10 mouse cellular contexts compared by ENCODE assay signal in the genomic region with DNA sequence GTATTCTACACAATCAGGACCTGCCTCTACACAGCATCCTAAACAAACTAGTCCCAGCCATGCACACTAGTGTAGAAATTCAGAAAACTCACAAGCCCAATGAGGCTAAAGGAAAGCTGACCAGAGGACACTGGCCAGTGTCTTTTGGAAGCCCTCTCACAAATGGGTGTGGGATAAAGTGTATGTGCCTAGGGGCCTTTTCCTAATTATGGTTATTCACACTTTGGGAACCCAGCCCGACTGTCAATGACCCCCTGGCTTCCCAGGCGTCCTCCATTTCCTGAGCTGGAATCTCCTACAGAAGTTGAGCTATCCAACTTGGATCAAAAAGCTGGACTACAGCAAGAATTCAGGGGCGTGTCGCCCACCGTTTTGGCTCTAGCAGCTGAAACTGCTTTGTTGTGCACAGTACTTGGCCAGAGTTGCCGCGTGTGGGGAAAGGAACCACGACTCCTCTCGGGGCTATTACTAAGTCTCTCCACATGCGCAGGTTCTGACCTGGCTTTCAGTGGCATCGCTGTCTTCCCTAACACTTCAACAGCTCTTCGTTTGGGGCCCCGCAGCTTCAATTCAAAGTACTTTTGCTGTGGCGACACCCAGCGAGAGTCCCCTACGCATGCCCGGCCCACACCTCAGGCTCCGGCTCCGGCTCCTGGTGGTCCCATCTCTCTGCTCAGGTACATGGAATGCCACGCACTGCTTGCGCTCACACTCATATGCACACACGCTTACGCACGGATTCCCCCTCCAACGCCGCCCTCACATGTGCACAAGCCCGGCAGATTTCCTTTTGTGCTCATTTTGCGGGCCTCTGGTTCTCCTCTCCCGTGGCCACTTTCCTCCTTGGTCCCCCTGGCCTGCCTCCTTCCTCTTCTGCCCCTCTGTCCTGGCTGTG. TPM values are rescaled to one million over a fixed set of nuclear protein-coding genes. Genes with fewer than 3 reads are reported as not detected.
DNase-seq lines count a peak whose midpoint lies in the region; ATAC-seq and TF ChIP-seq lines count a peak whose summit lies in the region.
"Had no signal": no experiment of that assay in that cellular context is flagged by ENCODE, and none has a peak within 500 bp of the region (broad histone marks: within the 10 kb centered on the region; RNA-seq: fewer than 3 reads in every experiment).

No protein-coding gene starts in this region.

- H3K9me3 ChIP-seq in hindbrain, embryonic 16.5 days (ENCODE audit: control insufficient read depth, low read length) = no peaks in the 10 kb centered on the region
- no peaks in the 10 kb centered on the region for H3K9me3 ChIP-seq in neural tube, embryonic 13.5 days

- no peak for TF ChIP-seq POLR2A in cortical plate, adult 2 months (IDR thresholded peaks at IDR 0.05; ENCODE audit: extremely low read depth, insufficient read depth, low read length)

- peak overlapping the region; percentile 39 for H3K4me3 ChIP-seq in left cerebral cortex, adult 2 months
- H3K4me3 ChIP-seq in cortical plate, adult 2 months (ENCODE audit: insufficient read depth, low read length) = peak overlapping the region; percentile 15
- peak overlapping the region; percentile 47 for H3K4me3 ChIP-seq in hindbrain, embryonic 16.5 days (ENCODE audit: low read length)
- peak overlapping the region; percentile 41 for H3K4me3 ChIP-seq in neural tube, embryonic 13.5 days

- DNase-seq in left cerebral cortex, adult 2 months (ENCODE audit: extremely low spot score in 1 of 2, low spot score in 2 of 2) = no peak
- no peak for DNase-seq in left cerebral cortex, postnatal 14 days (ENCODE audit: low spot score in 2 of 2)
- no peak for DNase-seq in spleen, adult 12 weeks (ENCODE audit: low spot score)
- DNase-seq in spleen, postnatal 10 days (ENCODE audit: low spot score in 2 of 2) = no peak
- DNase-seq: kidney, adult 11 months had no signal

- intact Hi-C loops in left cerebral cortex, adult 2 months (cut with DNase I) = loop anchor here (1.0 kb wide), 1 partner anchor 44 kb away; no protein-coding TSS in a partner anchor
- intact Hi-C loops in left cerebral cortex, postnatal 14 days (cut with DNase I) = loop anchor here (5.0 kb wide), 2 partner anchors 43 to 223 kb away; no protein-coding TSS in a partner anchor

- ATAC-seq in hindbrain, embryonic 16.5 days = no peak
- ATAC-seq in neural tube, embryonic 13.5 days (ENCODE audit: low read depth) = 0 out of 2 replicates have a peak, but pooled peaks have one; percentile 4
- no peak for ATAC-seq in megakaryocyte, adult 5-6 weeks (ENCODE audit: poor library complexity, severe bottlenecking)
- ATAC-seq: Patski had no signal

- no peak for TF ChIP-seq CTCF in left cerebral cortex, adult 2 months (IDR thresholded peaks at IDR 0.05)
- no peak for TF ChIP-seq CTCF in cortical plate, adult 2 months (IDR thresholded peaks at IDR 0.05; ENCODE audit: extremely low read depth, insufficient read depth, low read length)

- peak overlapping the region; percentile 63 for H3K4me2 ChIP-seq in hindbrain, embryonic 16.5 days (ENCODE audit: low read length)
- peak overlapping the region; percentile 69 for H3K4me2 ChIP-seq in neural tube, embryonic 13.5 days

- 2% methylated on average over 29 of the region's 29 CpGs for WGBS in hindbrain, embryonic 16.5 days
- WGBS in neural tube, embryonic 13.5 days = 4% methylated on average over 29 of the region's 29 CpGs

- H3K27ac ChIP-seq in left cerebral cortex, adult 2 months = peak overlapping the region; percentile 41; the same call in 1 of the 2 replicates
- peak overlapping the region; percentile 28; the same call in 1 of the 2 replicates for H3K27ac ChIP-seq in cortical plate, adult 2 months (ENCODE audit: insufficient read depth, low read length)
- H3K27ac ChIP-seq in hindbrain, embryonic 16.5 days (ENCODE audit: low read depth, low read length) = peak overlapping the region; percentile 85
- peak overlapping the region; percentile 78; the same call in 1 of the 2 replicates for H3K27ac ChIP-seq in neural tube, embryonic 13.5 days (replicated peaks)

- H3K27me3 ChIP-seq in hindbrain, embryonic 16.5 days (replicated peaks; ENCODE audit: control insufficient read depth, insufficient read depth, low read length) = peaks cover 25% of the 10 kb centered on the region
- peaks cover 98% of the 10 kb centered on the region for H3K27me3 ChIP-seq in neural tube, embryonic 13.5 days
- H3K27me3 ChIP-seq: Patski had no signal

- H3K36me3 ChIP-seq in hindbrain, embryonic 16.5 days (ENCODE audit: control insufficient read depth, insufficient read depth, low read length) = no peaks in the 10 kb centered on the region
- H3K36me3 ChIP-seq in neural tube, embryonic 13.5 days = no peaks in the 10 kb centered on the region

- H3K9ac ChIP-seq in hindbrain, embryonic 16.5 days (ENCODE audit: low read depth, low read length) = peak overlapping the region; percentile 69
- peak overlapping the region; percentile 64 for H3K9ac ChIP-seq in neural tube, embryonic 13.5 days

- H3K4me1 ChIP-seq in cortical plate, adult 2 months (ENCODE audit: control insufficient read depth, insufficient read depth, low read length) = no peaks in the 10 kb centered on the region
- H3K4me1 ChIP-seq in hindbrain, embryonic 16.5 days (ENCODE audit: control insufficient read depth, insufficient read depth, low read depth, low read length) = peaks cover 31% of the 10 kb centered on the region
- H3K4me1 ChIP-seq in neural tube, embryonic 13.5 days (replicated peaks) = peaks cover 47% of the 10 kb centered on the region

RNA-seq across cellular contexts. Expression of a gene that starts 1.1 kb away (rescaled TPM):
- under 1 TPM; 0.28 to 0.34 TPM for total RNA-seq in left cerebral cortex, adult 2 months (2021)
- total RNA-seq in left cerebral cortex, postnatal 14 days (2021) = under 1 TPM in 1 of 2 experiments, not detected in 1; 0.18 TPM
- polyA plus RNA-seq in cortical plate, adult 2 months (2012; rRNA removed) = 0.13 and 0.17 TPM in 2 replicates
- polyA plus RNA-seq in hindbrain, embryonic 16.5 days (2015; fragmentation: Nextera tagmentation; extraction: Ambion mirVana) = 1.8 and 2.1 TPM in 2 replicates
- 0.46 and 0.62 TPM in 2 replicates for polyA plus RNA-seq in neural tube, embryonic 13.5 days (2015; fragmentation: Nextera tagmentation; extraction: Ambion mirVana)
- total RNA-seq in megakaryocyte, adult 5-6 weeks (2015) = not detected in 2 replicates
- not detected in 2 replicates for total RNA-seq in megakaryocyte, adult 5-6 weeks (2017)
- polyA plus RNA-seq: Patski had no signal

RNA-seq across cellular contexts. Expression of a gene that starts 15.6 kb away (rescaled TPM):
- total RNA-seq in left cerebral cortex, adult 2 months (2021) = 1 to 10 TPM; 4.1 to 4.8 TPM
- total RNA-seq in left cerebral cortex, postnatal 14 days (2021) = 1 to 10 TPM; 3.2 to 4.7 TPM
- polyA plus RNA-seq in cortical plate, adult 2 months (2012; rRNA removed) = 2.8 and 3.3 TPM in 2 replicates
- 14.9 and 15.2 TPM in 2 replicates for polyA plus RNA-seq in hindbrain, embryonic 16.5 days (2015; fragmentation: Nextera tagmentation; extraction: Ambion mirVana)
- polyA plus RNA-seq in neural tube, embryonic 13.5 days (2015; fragmentation: Nextera tagmentation; extraction: Ambion mirVana) = 8.4 and 8.6 TPM in 2 replicates
- total RNA-seq in megakaryocyte, adult 5-6 weeks (2015) = not detected in 2 replicates
- not detected in 2 replicates for total RNA-seq in megakaryocyte, adult 5-6 weeks (2017)

RNA-seq across cellular contexts. Expression of a gene that starts 25.4 kb away (rescaled TPM):
- total RNA-seq in left cerebral cortex, adult 2 months (2021) = 10 to 100 TPM; 17.4 to 18.3 TPM
- total RNA-seq in left cerebral cortex, postnatal 14 days (2021) = 10 to 100 TPM; 20.1 to 22.1 TPM
- 11.1 and 11.9 TPM in 2 replicates for polyA plus RNA-seq in cortical plate, adult 2 months (2012; rRNA removed)
- polyA plus RNA-seq in hindbrain, embryonic 16.5 days (2015; fragmentation: Nextera tagmentation; extraction: Ambion mirVana) = 7.3 and 7.8 TPM in 2 replicates
- 8.2 and 10.2 TPM in 2 replicates for polyA plus RNA-seq in neural tube, embryonic 13.5 days (2015; fragmentation: Nextera tagmentation; extraction: Ambion mirVana)
- not detected in 2 replicates for total RNA-seq in megakaryocyte, adult 5-6 weeks (2015)
- total RNA-seq in megakaryocyte, adult 5-6 weeks (2017) = not detected in 2 replicates

RNA-seq across cellular contexts. Expression of a gene that starts 40.5 kb away (rescaled TPM):
- total RNA-seq in left cerebral cortex, adult 2 months (2021) = not detected
- under 1 TPM in 1 of 2 experiments, not detected in 1; 0.31 TPM for total RNA-seq in left cerebral cortex, postnatal 14 days (2021)
- polyA plus RNA-seq in cortical plate, adult 2 months (2012; rRNA removed) = 0.08 TPM in 1 of 2 replicates, not detected in the other
- 0.80 and 0.84 TPM in 2 replicates for polyA plus RNA-seq in hindbrain, embryonic 16.5 days (2015; fragmentation: Nextera tagmentation; extraction: Ambion mirVana)
- 0.19 and 0.29 TPM in 2 replicates for polyA plus RNA-seq in neural tube, embryonic 13.5 days (2015; fragmentation: Nextera tagmentation; extraction: Ambion mirVana)
- total RNA-seq in megakaryocyte, adult 5-6 weeks (2015) = not detected in 2 replicates
- total RNA-seq in megakaryocyte, adult 5-6 weeks (2017) = not detected in 2 replicates
- polyA plus RNA-seq: Patski had no signal

Comparison
In these comparisons a context has a peak if more than half of its experiments do, and no peak if none do; other contexts are left out.
1. H3K27ac ChIP-seq: peak in every context shown above with its lines; median percentile 85 in hindbrain, embryonic 16.5 days; 78 in neural tube, embryonic 13.5 days; 41 in left cerebral cortex, adult 2 months; 28 in cortical plate, adult 2 months.
2. RNA of a gene that starts 15.6 kb away (total RNA-seq): 4.1 to 4.8 TPM in left cerebral cortex, adult 2 months and 3.2 to 4.7 TPM in left cerebral cortex, postnatal 14 days; not detected in megakaryocyte, adult 5-6 weeks; every median in the first group is over 4 times any median in the second.
3. RNA of a gene that starts 25.4 kb away (total RNA-seq): 20.1 to 22.1 TPM in left cerebral cortex, postnatal 14 days and 17.4 to 18.3 TPM in left cerebral cortex, adult 2 months; not detected in megakaryocyte, adult 5-6 weeks; every median in the first group is over 10 times any median in the second.
4. Peak in every context shown above with its lines, with median percentiles within 50 percentile points of each other: H3K4me3 ChIP-seq.